Mouse (Mus musculus) kidney, adult 2 months (tissue): Measurements from ENCODE around the gene Lmod3. TPM values are rescaled to one million over a fixed set of nuclear protein-coding genes. Genes with fewer than 3 reads are reported as not detected.
"Not testable (repeated sequence)": the region's sequence is repeated elsewhere in the genome, so short reads cannot be mapped to it uniquely, and the experiment has no call there.

Experiments
- DNase-seq: peaks from one replicate; pipeline ENCODE4 v3.0.0; 2021
- H3K27ac ChIP-seq: fragments of 200-500 bp; 2 replicates; pipeline ENCODE4 v1.5.1; 2012; ENCODE audit warnings: low read depth, low read length, control low read depth, inconsistent platforms; ENCODE audit not compliant: insufficient read depth
- H3K27me3 ChIP-seq: fragments of 200-500 bp; replicated peaks from 2 replicates; pipeline ENCODE4 v1.6.1; 2012; ENCODE audit warnings: mild to moderate bottlenecking, moderate library complexity, low read length, inconsistent platforms; ENCODE audit not compliant: control insufficient read depth, insufficient read depth
- H3K36me3 ChIP-seq: fragments of 200-500 bp; 2 replicates; pipeline ENCODE4 v1.6.1; 2012; ENCODE audit warnings: mild to moderate bottlenecking, moderate library complexity, low read length, inconsistent platforms; ENCODE audit not compliant: control insufficient read depth, insufficient read depth
- H3K4me1 ChIP-seq: fragments of 200-500 bp; 2 replicates; pipeline ENCODE4 v1.6.1; 2011; ENCODE audit warnings: low read length; ENCODE audit not compliant: control insufficient read depth, insufficient read depth
- H3K4me3 ChIP-seq: fragments of 200-500 bp; 2 replicates; pipeline ENCODE4 v1.5.1; 2011; ENCODE audit warnings: mild to moderate bottlenecking, low read depth, low read length, control low read depth; ENCODE audit not compliant: insufficient read depth
- CTCF ChIP-seq: fragments of 200-500 bp; conservative IDR thresholded peaks from 2 replicates; pipeline ENCODE4 v1.5.1; 2011; ENCODE audit warnings: low read depth, mild to moderate bottlenecking, control low read depth, low read length, moderate library complexity, mixed read lengths; ENCODE audit not compliant: insufficient read depth, insufficient read length
- POLR2A ChIP-seq: fragments of 200-500 bp; IDR thresholded peaks from one replicate; pipeline ENCODE4 v1.6.1; 2011; ENCODE audit warnings: low read depth, low read length, control low read depth
- WGBS: fragments of 180-500 bp; shearing (Covaris S2); methylation state at CpG from one replicate; pipeline ENCODE4 v1.1.7; 2018; 5-methylcytosine and 5-hydroxymethylcytosine counted together
- polyA plus RNA-seq: library from polyadenylated mRNA; depleted of rRNA; stranded (reverse); fragments of >200 nt; gene quantifications from 2 replicates; pipeline ENCODE4 v1.2.3, GENCODE M21; 2012

Gene Lmod3
- polyA plus RNA-seq, 1 experiment, result 1.2 TPM

- Histone ChIP-seq H3K4me1 (no peaks in the 10 kb centered on the region; the same call in 1 of the 2 replicates), H3K27me3 (no peaks in the 10 kb centered on the region), H3K27ac (no peak overlapping the region), H3K36me3 (no peaks in the 10 kb centered on the region), H3K4me3 (no peak overlapping the region)
- no peak for DNase-seq
- WGBS, result 76% methylated on average over 4 of the region's 4 CpGs
- TF ChIP-seq CTCF, result no peak
- TF ChIP-seq POLR2A, result no peak
Measured at GRCm38 (mm10) chr6:97266661-97267060, 14.1 kb upstream of the Lmod3 start.

- Histone ChIP-seq H3K4me1 (no peaks in the 10 kb centered on the region; the same call in 1 of the 2 replicates), H3K27ac (no peak overlapping the region), H3K4me3 (no peak overlapping the region), H3K36me3 (no peaks in the 10 kb centered on the region), H3K27me3 (no peaks in the 10 kb centered on the region)
- TF ChIP-seq POLR2A, result no peak
- TF ChIP-seq CTCF, result no peak
- 80% methylated on average over 3 of the region's 3 CpGs for WGBS
- no peak for DNase-seq
Measured at GRCm38 (mm10) chr6:97265705-97266104, 13.1 kb upstream of the Lmod3 start.

- WGBS, result 48% methylated on average over 8 of the region's 8 CpGs
- no peak for TF ChIP-seq CTCF
- TF ChIP-seq POLR2A, result no peak
- Histone ChIP-seq H3K27ac (no peak overlapping the region), H3K36me3 (no peaks in the 10 kb centered on the region), H3K27me3 (no peaks in the 10 kb centered on the region), H3K4me3 (no peak overlapping the region), H3K4me1 (no peaks in the 10 kb centered on the region; the same call in 1 of the 2 replicates)
- DNase-seq, result peak; percentile 48
Measured at GRCm38 (mm10) chr6:97265240-97265639, 12.7 kb upstream of the Lmod3 start.

GRCm38 (mm10) chr6:97263750-97264149 is 11.2 kb upstream of the Lmod3 start:
- not testable (repeated sequence) for DNase-seq, H3K4me3 ChIP-seq, H3K4me1 ChIP-seq, H3K27ac ChIP-seq, H3K27me3 ChIP-seq, H3K36me3 ChIP-seq

GRCm38 (mm10) chr6:97262229-97262628 is 9.7 kb upstream of the Lmod3 start:
- no peak overlapping the region for H3K27ac ChIP-seq
- no peaks in the 10 kb centered on the region; the same call in 1 of the 2 replicates for H3K4me1 ChIP-seq
- TF ChIP-seq CTCF, result 0 out of 2 replicates have a peak, but pooled peaks have one; percentile 15
- no peak for TF ChIP-seq POLR2A
- 46% methylated on average over 4 of the region's 4 CpGs for WGBS
- DNase-seq, result peak; percentile 19
- H3K36me3 ChIP-seq, result no peaks in the 10 kb centered on the region
- no peaks in the 10 kb centered on the region for H3K27me3 ChIP-seq
- H3K4me3 ChIP-seq, result no peak overlapping the region

- H3K27ac ChIP-seq, H3K27me3 ChIP-seq, DNase-seq, H3K4me1 ChIP-seq, H3K4me3 ChIP-seq, H3K36me3 ChIP-seq: not testable (repeated sequence)
- 94% methylated on average over 2 of the region's 2 CpGs for WGBS
Measured at GRCm38 (mm10) chr6:97259926-97260325, 7.4 kb upstream of the Lmod3 start.

- H3K4me3 ChIP-seq, result no peak overlapping the region
- no peaks in the 10 kb centered on the region for H3K36me3 ChIP-seq
- H3K27me3 ChIP-seq, result no peaks in the 10 kb centered on the region
- no peaks in the 10 kb centered on the region for H3K4me1 ChIP-seq
- WGBS, result 84% methylated on average over 1 of the region's 1 CpGs
- H3K27ac ChIP-seq, result no peak overlapping the region
- no peak for DNase-seq
- no peak for TF ChIP-seq CTCF
- no peak for TF ChIP-seq POLR2A
Measured at GRCm38 (mm10) chr6:97258489-97258888, 5.9 kb upstream of the Lmod3 start.

GRCm38 (mm10) chr6:97252086-97252485 is 473 bp downstream of the Lmod3 start:
- no peak overlapping the region for H3K4me3 ChIP-seq
- H3K36me3 ChIP-seq, result no peaks in the 10 kb centered on the region
- no peak for DNase-seq
- no peak overlapping the region for H3K27ac ChIP-seq
- H3K27me3 ChIP-seq, result no peaks in the 10 kb centered on the region
- WGBS, result 52% methylated on average over 5 of the region's 5 CpGs
- TF ChIP-seq CTCF (no peak), POLR2A (no peak)
- no peaks in the 10 kb centered on the region for H3K4me1 ChIP-seq
